Mouse (Mus musculus) megakaryocyte-erythroid progenitor cell, adult 5-6 weeks (primary cell): ENCODE results near the gene Tnpo2. TPM values are rescaled to one million over a fixed set of nuclear protein-coding genes. Genes with fewer than 3 reads are reported as not detected.

Source experiments
- ATAC-seq: replicated peaks from 2 replicates; pipeline ENCODE4 v1.8.0; 2016; ENCODE audit warnings: mild to moderate bottlenecking, inconsistent platforms; ENCODE audit not compliant: severe bottlenecking, poor library complexity, low FRiP score, low TSS enrichment
- total RNA-seq, 2 experiments: library from RNA; stranded (forward) in 1 of 2; stranded (reverse) in 1 of 2; fragments of 200-1000, 215-1000 nt in 1 of 2; fragments of >200 nt in 1 of 2; fragmentation: Nextera tagmentation in 1 of 2; gene quantifications; 2 replicates each; pipeline ENCODE4 v1.2.3; 2014 to 2017

Tnpo2 gene
- total RNA-seq (2014; fragmentation: Nextera tagmentation): 42.2 and 68.5 TPM in 2 replicates
- total RNA-seq (2017): 20.3 and 28.3 TPM in 2 replicates

- ATAC-seq: peak; percentile 85
Observed at GRCm38 (mm10) chr8:85036718-85037365, at the start of gene Tnpo2. TSS of gene Tnpo2 (plus strand) at chr8:85036915.

GRCm38 (mm10) chr8:84987388-84987787, 49.3 kb upstream of the Tnpo2 start:
- ATAC-seq: no peak

- no peak for ATAC-seq
Observed at GRCm38 (mm10) chr8:84987903-84988302, 48.8 kb upstream of the Tnpo2 start.

GRCm38 (mm10) chr8:84989311-84989731, 47.4 kb upstream of the Tnpo2 start:
- peak; percentile 8; the same call in 1 of the 2 replicates for ATAC-seq

- peak; percentile 47; the same call in 1 of the 2 replicates for ATAC-seq
Observed at GRCm38 (mm10) chr8:84989810-84990209, 46.9 kb upstream of the Tnpo2 start.

- ATAC-seq: peak; percentile 78
Observed at GRCm38 (mm10) chr8:84990349-84990748, 46.4 kb upstream of the Tnpo2 start, which contains the start of gene Hook2. TSS of gene Hook2 (plus strand) at chr8:84990603.

- peak; percentile 27 for ATAC-seq
Observed at GRCm38 (mm10) chr8:84990836-84991235, 45.9 kb upstream of the Tnpo2 start.

GRCm38 (mm10) chr8:84994375-84994774, 42.3 kb upstream of the Tnpo2 start:
- ATAC-seq: no peak

GRCm38 (mm10) chr8:84995680-84996079, 41.0 kb upstream of the Tnpo2 start:
- ATAC-seq: no peak

GRCm38 (mm10) chr8:84996978-84997377, 39.7 kb upstream of the Tnpo2 start:
- no peak for ATAC-seq

- ATAC-seq: peak; percentile 95
Observed at GRCm38 (mm10) chr8:84997649-84998295, 38.9 kb upstream of the Tnpo2 start.

- peak; percentile 65 for ATAC-seq
Observed at GRCm38 (mm10) chr8:85007686-85008085, 29.0 kb upstream of the Tnpo2 start.

- ATAC-seq: 0 out of 2 replicates have a peak, but pooled peaks have one; percentile 22
Observed at GRCm38 (mm10) chr8:85011242-85011641, 25.5 kb upstream of the Tnpo2 start.

- peak; percentile 89 for ATAC-seq
Observed at GRCm38 (mm10) chr8:85013230-85013840, 23.4 kb upstream of the Tnpo2 start.

GRCm38 (mm10) chr8:85014431-85014830, 22.3 kb upstream of the Tnpo2 start, which contains the start of gene Best2:
TSS of gene Best2 (minus strand) at chr8:85014531.
- no peak for ATAC-seq

GRCm38 (mm10) chr8:85016724-85017123, 20.0 kb upstream of the Tnpo2 start:
- no peak for ATAC-seq

GRCm38 (mm10) chr8:85017209-85017608, 19.5 kb upstream of the Tnpo2 start:
- ATAC-seq: no peak

GRCm38 (mm10) chr8:85021514-85022055, 15.1 kb upstream of the Tnpo2 start:
- no peak for ATAC-seq

- no peak for ATAC-seq
Observed at GRCm38 (mm10) chr8:85023846-85024245, 12.9 kb upstream of the Tnpo2 start.
